Mouse (Mus musculus): ENCODE measurements around the gene Cntrob.

Gene Cntrob

DNA sequence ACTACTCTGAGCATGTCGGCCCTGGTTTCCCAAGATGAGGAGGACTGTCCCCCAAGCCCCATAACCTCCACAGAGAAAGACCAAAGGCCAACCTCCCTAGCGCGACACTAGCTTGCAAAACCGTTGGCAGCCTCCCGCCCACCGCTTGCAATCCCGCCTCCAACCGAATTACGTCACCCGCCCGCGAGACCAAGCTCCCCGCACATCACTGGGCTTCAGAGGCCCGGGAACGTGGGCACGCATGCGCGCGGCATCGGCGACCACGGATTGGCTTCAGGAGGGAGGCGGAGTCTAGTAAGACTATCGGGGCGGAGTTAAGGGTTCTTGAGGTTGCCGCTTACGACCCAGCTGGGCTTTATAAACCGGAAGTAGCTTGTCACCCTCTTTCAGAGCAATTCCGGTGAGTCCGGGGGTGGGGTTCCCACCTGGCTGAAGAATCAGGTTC is at the start of gene Cntrob, which contains the start of gene Trappc1:
Gene Cntrob, minus strand, starts transcription at position 109 of the 445 bp plus-strand sequence.
Gene Trappc1, plus strand, starts transcription at position 314 of the 445 bp plus-strand sequence.
- peak; percentile 100 for DNase-seq (ENCODE audit: low read depth)

DNA sequence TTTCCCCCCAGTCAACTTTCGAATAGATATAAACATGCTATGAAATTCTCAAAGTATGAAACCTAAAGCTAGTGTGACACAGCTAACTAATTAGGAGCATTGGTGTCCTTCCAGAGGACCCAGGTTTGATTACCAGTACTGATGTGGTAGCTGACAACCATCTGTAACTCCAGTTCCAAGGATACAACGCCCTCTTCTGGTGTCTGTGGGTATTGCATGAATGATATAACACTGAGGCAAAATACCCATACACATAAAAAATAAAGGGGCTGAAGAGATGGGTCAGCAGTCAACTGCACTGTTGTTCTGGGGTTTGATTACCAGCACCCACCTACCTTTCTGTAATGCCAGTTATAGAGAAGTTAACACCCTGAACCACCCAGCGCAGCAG is 49.2 kb upstream of the Cntrob start:
- DNase-seq (ENCODE audit: low read depth): peak; percentile 46

DNA sequence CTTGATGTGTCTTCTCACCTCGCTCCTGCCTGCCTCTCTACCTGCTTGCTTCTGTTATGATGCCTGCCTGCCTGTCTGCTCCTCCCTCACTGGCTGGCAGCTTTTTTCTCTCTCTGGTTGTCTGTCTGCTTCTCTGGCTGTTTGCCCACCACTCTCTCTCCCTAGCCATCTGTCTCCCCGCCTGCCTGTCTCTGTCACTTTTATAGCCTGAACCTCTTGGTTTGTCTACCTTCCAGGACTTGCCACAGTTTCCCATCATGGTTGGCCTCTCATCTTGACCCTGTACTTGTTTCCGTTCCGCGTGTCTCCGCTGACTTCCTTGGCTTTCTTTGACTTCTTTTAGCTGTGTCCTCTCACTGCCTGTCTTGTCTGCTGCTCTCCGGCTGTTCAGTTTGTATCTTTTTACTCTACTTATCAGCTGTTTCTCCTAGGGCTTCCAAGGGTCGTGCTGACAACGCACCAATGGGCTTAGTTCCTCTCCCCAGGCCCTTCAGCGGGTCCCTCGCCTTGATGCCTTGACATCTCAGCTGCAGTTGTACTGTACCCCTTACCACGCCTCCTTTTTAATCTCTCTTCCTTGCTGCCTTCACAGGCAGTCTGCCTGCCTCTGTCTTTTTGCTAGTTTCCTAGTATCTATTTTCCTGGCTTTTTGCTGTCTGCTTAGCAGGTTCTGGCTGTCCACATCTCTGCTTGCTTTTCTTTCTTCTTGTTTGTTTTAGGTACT is 48.6 kb upstream of the Cntrob start:
- no peak for DNase-seq (ENCODE audit: low read depth)

DNA sequence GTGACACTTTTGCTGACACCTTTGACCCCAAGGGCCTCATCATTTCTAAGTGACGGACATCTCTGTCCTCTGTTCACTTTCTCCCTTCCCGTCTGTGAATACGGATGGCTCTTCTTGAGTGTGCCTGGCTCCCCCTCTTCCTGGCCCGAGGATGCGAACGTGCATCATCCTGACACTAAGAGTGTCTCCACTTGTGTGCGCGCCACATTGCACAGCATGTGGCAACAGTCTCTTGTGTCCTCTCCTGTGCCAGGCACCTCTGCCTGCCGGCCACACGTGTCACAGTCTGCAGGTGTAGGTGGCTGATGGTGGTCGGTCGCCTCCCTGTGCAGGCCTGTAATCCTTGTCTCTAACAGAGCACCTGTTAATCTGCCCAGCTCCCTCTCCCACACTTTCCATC is 48.0 kb upstream of the Cntrob start:
- DNase-seq (ENCODE audit: low read depth): no peak

DNA sequence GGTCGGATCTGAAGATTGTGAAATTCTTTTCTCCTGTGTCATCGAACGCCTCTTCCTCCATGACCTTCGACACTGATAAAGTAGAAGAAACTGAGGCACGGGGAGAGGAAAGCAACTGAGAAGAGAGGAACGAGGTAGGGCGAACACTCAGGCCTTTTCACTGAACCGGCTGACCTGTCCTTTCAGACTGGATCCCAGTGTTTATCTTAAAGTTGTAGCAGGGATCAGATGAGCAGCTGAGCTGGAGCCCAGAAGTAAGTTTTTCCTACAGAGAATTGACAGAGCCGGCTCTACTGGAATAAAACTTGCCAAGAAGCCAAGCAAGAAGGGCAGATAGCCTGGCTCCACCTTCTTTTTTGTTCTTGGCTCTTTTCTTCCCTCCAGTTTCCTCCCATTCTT is 47.2 kb upstream of the Cntrob start:
- DNase-seq (ENCODE audit: low read depth): peak; percentile 44

DNA sequence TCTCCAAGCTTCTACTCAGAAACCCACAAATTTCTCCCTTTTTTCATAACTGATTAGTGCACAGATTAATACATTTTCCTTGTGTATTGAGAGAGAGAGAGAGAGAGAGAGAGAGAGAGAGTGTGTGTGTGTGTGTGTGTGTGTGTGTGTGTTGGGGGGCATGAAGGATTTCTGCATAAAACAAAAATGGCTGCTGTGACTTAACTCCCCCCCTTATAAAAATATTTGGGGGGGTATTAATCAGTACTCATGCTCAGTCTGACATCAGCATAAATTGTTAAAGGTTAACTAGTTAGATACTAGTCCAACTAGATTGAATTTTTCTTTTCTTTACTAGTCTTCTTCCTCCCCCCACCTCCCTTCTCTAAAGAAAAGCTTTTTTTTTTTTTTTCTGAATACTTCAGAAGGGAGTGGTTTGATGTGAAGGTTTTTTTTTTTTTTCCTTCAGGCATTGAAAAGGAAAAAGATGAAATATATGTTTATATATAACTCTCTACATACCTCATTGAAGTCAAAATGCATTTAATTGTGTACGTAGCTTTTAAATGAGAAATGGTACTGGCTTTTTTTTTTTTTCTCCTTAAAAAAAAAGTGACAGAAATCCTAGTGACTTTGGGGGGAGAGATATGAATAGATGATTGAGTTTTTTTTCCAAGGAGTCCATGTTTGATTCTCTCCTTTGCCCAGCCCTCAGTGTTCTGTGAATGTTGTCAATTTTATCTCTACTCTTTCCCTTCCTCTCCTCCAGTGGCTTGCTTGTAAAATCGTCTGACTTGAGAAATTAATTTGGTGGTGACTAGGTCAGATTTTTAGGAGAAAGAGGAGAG is 46.6 kb upstream of the Cntrob start:
- peak; percentile 46 for DNase-seq (ENCODE audit: low read depth)

DNA sequence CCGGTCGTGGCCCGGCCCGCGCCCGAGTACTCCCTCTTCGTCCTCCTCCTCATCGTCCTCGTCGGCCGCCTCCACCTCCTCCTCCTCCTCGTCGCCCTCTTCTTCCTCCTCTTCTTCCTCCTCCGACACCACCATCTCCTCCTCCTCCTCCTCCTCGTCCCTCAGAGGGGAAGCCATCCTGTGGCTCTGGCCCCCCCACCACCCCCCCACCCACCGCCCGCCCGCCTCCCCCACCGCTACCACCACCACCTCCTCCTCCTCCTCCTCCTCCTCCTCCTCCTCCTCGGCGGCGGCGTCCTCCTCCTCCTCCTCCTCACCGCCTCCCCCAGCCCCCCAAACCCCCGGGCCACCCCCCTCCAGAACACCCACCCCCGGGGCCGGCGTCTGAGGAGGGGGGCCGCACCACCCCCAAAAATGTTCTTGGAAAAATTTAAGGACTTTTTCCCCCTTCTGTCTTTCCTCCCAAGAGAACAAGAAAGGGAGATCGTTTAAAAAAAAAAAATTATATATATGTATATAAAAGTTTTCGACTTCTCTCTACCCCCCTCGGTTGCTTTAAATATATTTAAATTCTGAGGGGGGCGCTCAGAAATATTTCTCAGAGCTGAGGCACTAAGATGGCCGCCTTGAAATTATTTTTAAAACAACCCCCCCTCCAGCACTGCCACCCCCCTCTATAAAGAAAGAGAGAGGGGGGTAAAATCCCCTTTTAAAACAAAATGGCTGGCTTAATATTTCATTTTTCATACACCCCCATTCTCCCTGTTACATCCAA is 45.8 kb upstream of the Cntrob start, which contains the start of gene Chd3:
Gene Chd3, minus strand, starts transcription at position 192 of the 775 bp plus-strand sequence.
- DNase-seq (ENCODE audit: low read depth): no peak

DNA sequence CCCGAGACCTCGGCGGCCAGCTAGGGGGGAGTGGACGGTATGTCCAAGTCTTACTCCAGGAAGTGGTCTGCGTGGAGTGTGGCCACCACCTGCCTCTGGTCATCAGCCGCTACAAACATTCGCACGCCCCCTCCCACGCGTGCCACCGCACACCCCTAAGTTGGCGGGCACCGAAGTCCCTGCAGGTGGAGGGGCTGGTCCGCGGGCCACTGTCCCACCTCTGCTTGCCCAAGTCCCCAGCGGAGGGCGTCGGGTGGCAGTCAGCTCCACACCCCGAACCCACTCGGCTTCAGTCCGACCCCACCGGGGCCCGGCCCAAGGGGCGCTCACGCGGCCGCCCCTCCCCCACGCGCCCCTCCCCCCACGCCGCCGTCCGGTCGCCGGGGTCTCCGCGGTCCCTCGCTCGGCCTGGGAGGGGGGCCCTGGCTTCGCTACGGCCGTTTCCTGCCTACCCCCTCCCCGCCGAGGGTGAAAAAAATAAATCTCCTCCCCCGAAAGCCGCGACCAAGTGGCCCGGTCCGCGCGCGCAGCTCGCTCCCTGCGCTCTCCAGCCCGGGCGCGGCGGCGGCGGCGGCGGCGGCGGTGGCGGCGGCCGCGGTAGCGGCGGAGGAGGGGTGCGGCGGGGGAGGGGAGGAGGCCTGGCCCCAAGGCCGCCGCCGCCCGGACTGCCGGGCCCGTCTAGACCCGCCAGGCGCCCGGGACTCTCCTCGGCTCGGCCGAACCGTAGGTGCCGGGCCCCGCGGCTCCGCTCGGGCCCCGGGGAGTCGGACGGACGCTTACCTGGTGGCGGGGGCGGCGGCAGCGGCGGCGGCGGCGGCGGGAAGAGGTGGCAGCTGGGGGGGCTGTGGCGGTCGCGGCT is 45.0 kb upstream of the Cntrob start:
- DNase-seq (ENCODE audit: low read depth): peak; percentile 67

DNA sequence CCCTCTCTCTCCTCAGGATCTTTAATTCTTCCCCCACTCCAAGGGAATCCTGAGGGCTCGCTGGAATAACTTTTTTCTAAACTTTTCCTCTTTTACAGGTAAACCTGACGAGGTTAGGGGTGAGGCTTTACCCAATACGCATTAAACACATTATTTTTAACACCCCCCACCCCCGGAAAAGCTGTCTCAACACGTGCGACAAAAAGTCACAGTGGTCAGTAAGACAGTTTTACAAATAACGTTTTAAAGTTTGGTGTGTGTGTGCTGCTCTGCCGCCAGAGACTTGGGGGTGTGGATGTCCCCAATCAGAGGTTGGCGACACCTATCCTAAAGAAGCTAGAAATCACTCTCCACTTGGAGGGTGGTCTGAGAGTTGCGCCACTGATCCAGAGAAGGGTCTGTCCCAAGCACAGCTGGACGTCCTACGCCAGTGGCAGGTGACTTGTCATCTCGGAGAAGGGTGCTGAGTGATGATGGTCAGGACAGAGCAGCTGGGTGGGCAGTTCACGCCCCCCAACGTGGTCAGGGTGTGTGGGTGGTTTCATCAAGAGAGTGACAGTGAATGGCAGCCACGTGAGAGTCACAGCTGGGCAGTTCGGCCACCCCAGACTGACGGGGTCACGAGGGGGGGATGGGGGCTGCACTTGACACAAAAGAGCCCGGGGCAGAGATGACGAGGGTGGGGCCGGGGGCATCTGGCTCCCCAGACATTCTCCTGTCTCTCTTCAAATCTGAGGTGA is 44.2 kb upstream of the Cntrob start:
- no peak for DNase-seq (ENCODE audit: low read depth)

DNA sequence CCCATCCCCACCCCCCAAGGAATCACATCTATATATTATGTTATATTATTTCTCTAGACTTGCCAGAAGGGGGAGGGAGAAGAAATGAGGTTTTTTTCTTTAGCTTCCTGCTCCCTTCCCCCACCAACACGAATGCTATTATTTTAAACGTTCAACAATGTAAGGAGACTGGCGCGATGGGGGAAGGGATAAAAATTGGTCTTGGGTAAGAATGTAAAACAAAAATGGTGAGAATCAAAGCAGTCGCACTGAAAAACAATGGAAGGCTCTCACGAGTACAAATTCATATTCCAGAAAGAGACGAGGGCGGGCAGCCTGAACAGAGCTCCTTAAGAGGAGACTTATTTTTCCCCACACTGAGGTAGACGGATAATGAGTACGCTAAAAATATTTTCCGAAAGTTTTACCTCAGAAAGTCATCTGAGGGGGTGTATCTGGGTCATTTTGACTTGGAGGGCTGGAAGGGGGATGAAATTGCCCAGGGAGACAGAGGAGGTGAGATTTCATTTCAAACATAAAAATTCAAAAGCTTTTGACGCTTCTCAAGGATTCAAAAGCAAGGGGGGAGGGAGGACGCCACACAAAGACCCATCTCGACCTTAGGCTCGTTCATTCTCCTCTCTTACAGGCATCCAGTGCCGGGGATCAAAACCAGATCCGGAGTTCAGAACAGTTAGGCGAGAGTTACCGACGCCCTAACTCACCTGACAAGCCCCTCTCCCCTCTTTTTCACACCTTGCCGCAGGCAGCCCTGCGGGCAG is 43.5 kb upstream of the Cntrob start:
- DNase-seq (ENCODE audit: low read depth): peak; percentile 44

DNA sequence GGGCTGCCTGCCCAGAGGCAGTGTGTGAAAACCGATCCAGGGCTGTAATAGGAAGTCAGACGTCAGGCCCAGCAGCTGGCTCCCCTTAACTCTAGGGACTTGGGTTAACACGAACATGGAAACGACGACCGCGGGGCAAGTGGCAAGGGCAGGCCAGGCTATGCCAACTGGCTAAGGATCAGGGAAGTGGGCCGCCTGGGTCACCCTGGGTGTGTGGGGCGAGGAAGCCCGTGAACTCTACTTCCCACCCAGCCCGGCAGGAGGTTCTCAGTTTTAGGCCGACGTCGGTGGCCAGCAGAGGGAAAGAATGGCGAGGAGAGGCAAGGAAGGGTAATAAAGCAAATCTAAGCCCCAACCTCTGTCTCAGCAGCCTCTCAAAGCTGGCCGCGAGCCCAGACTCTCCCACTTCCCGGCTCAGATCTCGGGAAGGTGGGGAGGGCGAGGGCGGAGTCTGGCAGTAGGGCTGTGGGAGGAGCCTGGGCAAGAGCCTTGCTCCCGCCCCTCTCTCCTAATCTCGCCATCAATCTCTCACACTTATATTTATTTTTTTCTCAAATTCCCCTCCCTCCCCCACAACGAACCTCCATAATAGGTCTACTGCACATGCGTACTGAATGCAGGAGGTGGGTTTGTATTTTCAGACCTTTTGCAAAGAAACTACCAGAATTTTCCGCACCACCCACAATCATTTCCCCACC is 42.7 kb upstream of the Cntrob start:
- peak; percentile 100 for DNase-seq (ENCODE audit: low read depth)

DNA sequence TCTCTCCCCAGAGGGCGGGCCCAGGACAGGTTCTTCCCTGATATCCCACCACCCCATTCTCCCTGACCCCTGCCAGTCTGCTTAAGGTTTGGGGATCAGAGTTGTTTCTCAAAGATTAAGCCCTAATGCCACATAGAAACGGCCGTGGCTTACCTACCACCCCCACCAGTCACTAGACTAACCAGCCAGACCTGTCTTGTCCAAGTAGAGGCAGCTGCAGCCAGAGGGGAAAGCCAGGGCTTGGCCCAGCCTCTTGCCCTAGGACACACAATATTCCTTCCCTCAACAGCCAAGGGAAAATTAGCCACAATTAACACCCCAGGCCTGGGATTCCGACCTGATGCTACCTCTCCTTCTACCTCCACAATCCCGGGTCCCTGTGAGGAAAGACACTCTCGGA is 42.1 kb upstream of the Cntrob start:
- DNase-seq (ENCODE audit: low read depth): no peak

DNA sequence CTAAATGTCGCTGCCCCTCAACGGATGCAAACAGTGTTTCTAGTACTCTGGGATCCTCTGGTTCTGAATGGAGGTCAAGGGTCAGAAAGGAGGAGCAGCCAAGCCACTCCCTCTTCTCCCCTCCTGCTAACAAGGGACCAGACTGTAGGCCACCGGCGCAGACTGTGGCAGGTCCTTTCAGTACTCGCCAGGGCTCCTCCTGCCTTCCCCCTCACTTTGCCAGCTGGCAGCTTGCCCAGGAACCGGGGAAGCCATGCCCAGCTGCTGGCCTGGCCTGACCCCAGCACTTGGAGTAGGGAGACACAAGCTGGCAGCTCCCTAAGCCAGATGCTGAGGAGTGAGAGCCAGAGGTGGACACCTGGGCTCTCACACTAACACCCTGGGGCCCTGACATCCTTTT is 41.3 kb upstream of the Cntrob start:
- DNase-seq (ENCODE audit: low read depth): peak; percentile 89

DNA sequence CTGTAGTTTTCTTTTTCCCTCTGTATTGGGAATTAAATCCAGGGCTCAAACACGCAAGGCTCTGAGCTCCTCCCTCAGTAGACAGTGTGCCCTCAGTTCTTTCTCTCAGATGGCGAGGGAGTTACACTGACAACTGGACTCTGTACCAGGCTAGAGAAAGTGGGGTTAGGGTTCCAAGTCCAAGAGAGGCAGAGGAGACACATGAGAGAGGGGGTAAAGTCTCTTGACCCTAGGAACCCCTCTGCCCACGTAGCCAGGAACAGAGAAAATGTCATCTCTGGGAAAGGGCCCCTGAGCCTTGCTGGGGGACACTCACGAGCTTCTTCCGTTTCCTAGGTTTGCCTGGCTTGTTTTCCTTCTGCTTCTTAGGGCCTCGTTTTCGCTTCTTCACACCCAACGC is 40.8 kb upstream of the Cntrob start:
- DNase-seq (ENCODE audit: low read depth): no peak

DNA sequence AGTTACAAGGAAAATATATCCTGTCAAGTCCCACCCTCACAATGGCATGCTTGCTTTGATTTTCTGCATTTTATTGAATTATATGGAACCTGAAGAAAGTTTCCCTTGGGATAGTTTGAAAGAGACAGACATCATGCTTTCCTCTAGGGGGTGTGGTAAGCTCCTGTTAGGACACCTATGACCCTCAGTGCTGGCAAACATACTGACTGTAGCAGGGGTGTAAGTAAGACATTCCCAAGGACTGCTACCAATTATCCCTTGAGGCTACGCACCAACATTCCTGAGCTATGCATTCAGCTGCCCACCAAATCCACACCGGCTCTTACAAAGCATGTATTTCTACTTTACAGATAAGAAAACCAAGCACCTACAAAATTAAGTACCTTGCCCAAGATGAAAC is 38.9 kb upstream of the Cntrob start:
- DNase-seq (ENCODE audit: low read depth): peak; percentile 68

DNA sequence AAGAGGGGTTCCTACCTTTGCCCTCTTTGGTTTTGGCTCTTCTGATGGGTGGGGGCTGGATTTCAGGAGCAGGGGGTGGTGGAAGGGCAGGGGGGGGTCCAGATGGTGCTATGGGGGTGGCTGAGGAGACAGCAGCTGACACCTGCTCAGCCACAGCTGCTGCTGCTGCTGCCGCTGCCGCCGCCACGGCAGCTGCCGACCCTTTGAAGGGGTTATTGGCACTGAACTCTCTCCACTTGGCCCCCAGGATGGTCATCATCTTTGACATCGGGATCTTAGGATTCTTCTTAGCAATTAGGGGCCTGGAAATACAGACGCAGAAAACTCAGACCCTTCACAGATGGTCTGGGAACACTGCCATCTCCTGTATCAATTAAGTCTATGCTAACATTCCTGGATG is 38.4 kb upstream of the Cntrob start:
- no peak for DNase-seq (ENCODE audit: low read depth)

DNA sequence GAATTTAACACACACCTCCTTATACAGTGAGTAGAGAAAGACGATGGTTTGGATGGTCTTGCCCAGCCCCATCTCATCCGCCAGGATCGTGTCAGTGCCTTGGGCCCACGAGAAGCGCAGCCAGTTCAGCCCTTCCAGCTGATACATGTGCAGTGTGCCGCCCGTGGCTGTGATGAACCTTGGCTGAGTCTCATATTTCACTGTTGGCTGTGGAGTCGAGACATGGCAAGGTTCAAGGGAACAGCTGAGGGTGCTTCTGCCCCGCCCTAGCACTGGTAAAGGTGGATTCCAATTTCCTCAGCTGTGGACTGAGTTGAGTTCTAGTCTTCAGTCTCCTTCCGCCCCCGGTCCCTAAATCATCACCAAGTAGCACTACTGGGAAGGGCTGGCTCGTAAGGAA is 34.1 kb upstream of the Cntrob start:
- no peak for DNase-seq (ENCODE audit: low read depth)

DNA sequence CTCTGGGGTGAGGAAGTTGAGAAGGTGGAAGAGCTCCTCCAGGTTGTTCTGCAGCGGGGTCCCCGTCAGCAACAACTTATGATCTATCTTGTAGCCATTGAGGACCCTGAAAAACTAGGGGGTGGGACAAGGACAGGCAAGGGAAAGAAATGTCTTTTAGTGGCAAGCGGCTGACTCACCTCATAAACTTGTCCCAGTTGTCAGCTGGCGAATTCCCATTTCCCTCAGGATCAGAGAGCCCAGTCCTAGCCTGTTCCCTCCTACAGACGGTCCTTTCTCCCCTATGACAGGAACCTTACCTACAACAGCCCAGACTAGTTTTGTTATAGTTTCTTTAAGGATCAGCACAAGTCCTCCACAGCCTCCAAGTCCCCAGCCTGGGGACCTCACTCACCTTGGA is 33.0 kb upstream of the Cntrob start:
- no peak for DNase-seq (ENCODE audit: low read depth)

DNA sequence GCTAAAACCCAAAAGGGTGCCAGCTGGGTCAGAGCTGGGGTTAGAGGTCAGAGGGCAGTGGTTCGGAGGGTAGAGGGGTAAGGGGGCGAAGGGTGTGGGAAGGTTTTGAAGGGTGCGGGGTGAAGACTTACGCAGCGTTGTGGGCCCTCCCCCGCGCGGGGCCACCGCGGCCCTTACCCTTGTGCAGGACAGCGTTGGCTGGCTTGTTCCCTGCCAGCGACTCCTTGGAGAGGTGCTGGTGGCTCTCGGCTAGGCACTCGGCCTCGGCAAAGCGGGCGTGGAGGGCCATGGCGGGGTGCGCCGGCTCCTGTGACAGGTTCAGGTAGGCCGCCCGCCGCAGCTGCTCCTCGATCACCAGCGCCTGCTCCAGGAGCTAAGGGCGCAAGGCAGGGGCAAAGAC is 22.9 kb upstream of the Cntrob start:
- no peak for DNase-seq (ENCODE audit: low read depth)
